Mouse (Mus musculus) neural tube, embryonic 11.5 days (tissue): ENCODE results near the gene Hspbp1. TPM values are rescaled to one million over a fixed set of nuclear protein-coding genes. Genes with fewer than 3 reads are reported as not detected.

Experiments
- ATAC-seq: fragments of 200-750 bp; cut with Nextera tagmentation; 2 replicates; pipeline ENCODE4 v1.8.0; 2017; ENCODE audit warnings: moderate number of reproducible peaks, mild to moderate bottlenecking, moderate TSS enrichment, moderate library complexity; ENCODE audit not compliant: insufficient read depth, low FRiP score, low TSS enrichment
- DNase-seq: peaks from one replicate; pipeline ENCODE4 v3.0.0-alpha.2; 2015; ENCODE audit warnings: low spot score
- H3K27ac ChIP-seq: fragments of 300-500 bp; sonication (generic); 2 replicates; pipeline ENCODE4 v1.5.1; 2014; ENCODE audit warnings: low read depth, mild to moderate bottlenecking, low read length
- H3K27me3 ChIP-seq: fragments of 300-500 bp; sonication (generic); 2 replicates; pipeline ENCODE4 v1.6.1; 2014; ENCODE audit warnings: mild to moderate bottlenecking, low read length, mixed read lengths; ENCODE audit not compliant: control insufficient read depth, insufficient read depth
- H3K36me3 ChIP-seq: fragments of 300-500 bp; sonication (generic); 2 replicates; pipeline ENCODE4 v1.6.1; 2014; ENCODE audit warnings: mild to moderate bottlenecking, low read length, moderate library complexity, mixed read lengths; ENCODE audit not compliant: control insufficient read depth, insufficient read depth
- H3K4me1 ChIP-seq: fragments of 300-500 bp; sonication (generic); 2 replicates; pipeline ENCODE4 v1.6.1; 2014; ENCODE audit warnings: low read length, mixed read lengths; ENCODE audit not compliant: control insufficient read depth, insufficient read depth
- H3K4me2 ChIP-seq: fragments of 300-500 bp; sonication (generic); 2 replicates; pipeline ENCODE4 v1.6.1; 2014; ENCODE audit warnings: low read depth, mild to moderate bottlenecking, moderate library complexity
- H3K4me3 ChIP-seq: fragments of 300-500 bp; sonication (generic); 2 replicates; pipeline ENCODE4 v1.5.1; 2014; ENCODE audit warnings: low read depth, low read length
- H3K9ac ChIP-seq: fragments of 300-500 bp; sonication (generic); 2 replicates; pipeline ENCODE4 v1.6.1; 2014; ENCODE audit warnings: mild to moderate bottlenecking, low read length
- H3K9me3 ChIP-seq: fragments of 300-500 bp; sonication (generic); 2 replicates; pipeline ENCODE4 v1.6.1; 2016; ENCODE audit warnings: low read length; ENCODE audit not compliant: control insufficient read depth
- WGBS: fragments of 180-500 bp; shearing (Covaris S2); extraction: QIAGEN DNeasy Blood & Tissue Kit; methylation state at CpG from one replicate; pipeline ENCODE4 v1.1.7; 2014; 5-methylcytosine and 5-hydroxymethylcytosine counted together
- polyA plus RNA-seq: library from polyadenylated mRNA; unstranded; fragments of >200 nt; fragmentation: Nextera tagmentation; extraction: Ambion mirVana; gene quantifications from 2 replicates; pipeline ENCODE4 v1.2.1, GENCODE M21; 2014

Gene Hspbp1
- polyA plus RNA-seq, 1 experiment from 2014 or later, result 120 TPM

- no peaks in the 10 kb centered on the region for H3K9me3 ChIP-seq
- H3K4me1 ChIP-seq, result no peaks in the 10 kb centered on the region
- H3K27me3 ChIP-seq, result no peaks in the 10 kb centered on the region
- ATAC-seq, result no peak
- H3K36me3 ChIP-seq, result peaks cover 23% of the 10 kb centered on the region
- H3K9ac ChIP-seq, result no peak overlapping the region
- no peak overlapping the region for H3K4me2 ChIP-seq
- H3K4me3 ChIP-seq, result no peak overlapping the region
- WGBS, result 93% methylated on average over 4 of the region's 4 CpGs
- H3K27ac ChIP-seq, result no peak overlapping the region
- DNase-seq, result no peak
Observed at GRCm38 (mm10) chr7:4636179-4636578, 48.7 kb downstream of the Hspbp1 start.

- Histone ChIP-seq H3K4me2 (no peak within 1 kb of the TSS), H3K27me3 (no peaks in the 10 kb centered on the region), H3K4me1 (no peaks in the 10 kb centered on the region), H3K9ac (no peak within 1 kb of the TSS), H3K4me3 (no peak within 1 kb of the TSS), H3K36me3 (peaks cover 28% of the 10 kb centered on the region), H3K9me3 (no peaks in the 10 kb centered on the region), H3K27ac (no peak within 1 kb of the TSS)
- ATAC-seq, result no peak
- 99% methylated on average over 4 of the region's 4 CpGs for WGBS
- no peak for DNase-seq
Observed at GRCm38 (mm10) chr7:4631031-4631430, 53.8 kb downstream of the Hspbp1 start, which contains the start of gene Tmem86b. Gene Tmem86b, minus strand, starts transcription at chr7:4631422.

GRCm38 (mm10) chr7:4630198-4630597 lies 54.7 kb downstream of the Hspbp1 start:
- Histone ChIP-seq H3K36me3 (peaks cover 26% of the 10 kb centered on the region), H3K27me3 (no peaks in the 10 kb centered on the region), H3K4me1 (no peaks in the 10 kb centered on the region), H3K9ac (no peak overlapping the region), H3K4me3 (no peak overlapping the region), H3K4me2 (no peak overlapping the region), H3K27ac (no peak overlapping the region), H3K9me3 (no peaks in the 10 kb centered on the region)
- DNase-seq (no peak), ATAC-seq (no peak)
- 61% methylated on average over 1 of the region's 1 CpGs for WGBS

GRCm38 (mm10) chr7:4629586-4629985 lies 55.3 kb downstream of the Hspbp1 start:
- DNase-seq, result no peak

GRCm38 (mm10) chr7:4625928-4626327 lies 58.9 kb downstream of the Hspbp1 start:
- Histone ChIP-seq H3K4me2 (no peak overlapping the region), H3K9me3 (no peaks in the 10 kb centered on the region), H3K36me3 (peaks cover 13% of the 10 kb centered on the region; the same call in 1 of the 2 replicates), H3K4me3 (no peak overlapping the region), H3K27ac (no peak overlapping the region), H3K9ac (no peak overlapping the region), H3K27me3 (no peaks in the 10 kb centered on the region), H3K4me1 (no peaks in the 10 kb centered on the region)
- ATAC-seq (no peak), DNase-seq (no peak)
- 97% methylated on average over 2 of the region's 2 CpGs for WGBS

More at GRCm38 (mm10) chr7:4629586-4629985, 55.3 kb downstream of the Hspbp1 start:
- Histone ChIP-seq H3K4me2 (no peak overlapping the region), H3K27me3 (no peaks in the 10 kb centered on the region), H3K4me1 (no peaks in the 10 kb centered on the region), H3K9me3 (no peaks in the 10 kb centered on the region), H3K27ac (no peak overlapping the region), H3K4me3 (no peak overlapping the region), H3K36me3 (peaks cover 26% of the 10 kb centered on the region), H3K9ac (no peak overlapping the region)
- no peak for ATAC-seq
- 84% methylated on average over 5 of the region's 5 CpGs for WGBS

GRCm38 (mm10) chr7:4624343-4624742 lies 60.5 kb downstream of the Hspbp1 start:
- no peak for ATAC-seq
- WGBS, result 63% methylated on average over 1 of the region's 1 CpGs
- DNase-seq, result no peak

GRCm38 (mm10) chr7:4623544-4624189 lies 61.2 kb downstream of the Hspbp1 start:
- ATAC-seq, result peak; percentile 67; the same call in 1 of the 2 replicates
- H3K9me3 ChIP-seq, result no peaks in the 10 kb centered on the region
- no peak overlapping the region for H3K9ac ChIP-seq
- peak; percentile 49 for DNase-seq
- H3K4me3 ChIP-seq, result no peak overlapping the region
- H3K27ac ChIP-seq, result no peak overlapping the region
- no peaks in the 10 kb centered on the region for H3K27me3 ChIP-seq
- H3K36me3 ChIP-seq, result peaks cover 1% of the 10 kb centered on the region; the same call in 1 of the 2 replicates
- H3K4me1 ChIP-seq, result no peaks in the 10 kb centered on the region
- WGBS, result 25% methylated on average over 4 of the region's 4 CpGs
- no peak overlapping the region for H3K4me2 ChIP-seq

More at GRCm38 (mm10) chr7:4624343-4624742, 60.5 kb downstream of the Hspbp1 start:
- Histone ChIP-seq H3K27me3 (no peaks in the 10 kb centered on the region), H3K9ac (no peak overlapping the region), H3K4me3 (no peak overlapping the region), H3K9me3 (no peaks in the 10 kb centered on the region), H3K27ac (no peak overlapping the region), H3K4me2 (no peak overlapping the region), H3K4me1 (no peaks in the 10 kb centered on the region), H3K36me3 (peaks cover 5% of the 10 kb centered on the region; the same call in 1 of the 2 replicates)

GRCm38 (mm10) chr7:4619979-4620378 lies 64.9 kb downstream of the Hspbp1 start:
- H3K4me3 ChIP-seq, result no peak overlapping the region
- no peaks in the 10 kb centered on the region for H3K9me3 ChIP-seq
- no peaks in the 10 kb centered on the region for H3K36me3 ChIP-seq
- no peaks in the 10 kb centered on the region for H3K4me1 ChIP-seq
- peak; percentile 50 for DNase-seq
- no peak overlapping the region for H3K27ac ChIP-seq
- no peaks in the 10 kb centered on the region for H3K27me3 ChIP-seq
- WGBS, result 26% methylated on average over 1 of the region's 1 CpGs
- no peak overlapping the region for H3K4me2 ChIP-seq
- H3K9ac ChIP-seq, result no peak overlapping the region
- no peak for ATAC-seq

- H3K4me3 ChIP-seq, result no peak overlapping the region
- DNase-seq (peak; percentile 22), ATAC-seq (no peak)
- no peak overlapping the region for H3K4me2 ChIP-seq
- H3K27ac ChIP-seq, result no peak overlapping the region
- H3K9ac ChIP-seq, result no peak overlapping the region
- no peaks in the 10 kb centered on the region for H3K27me3 ChIP-seq
- no peaks in the 10 kb centered on the region for H3K36me3 ChIP-seq
- no peaks in the 10 kb centered on the region for H3K9me3 ChIP-seq
- no peaks in the 10 kb centered on the region for H3K4me1 ChIP-seq
- 80% methylated on average over 14 of the region's 14 CpGs for WGBS
Observed at GRCm38 (mm10) chr7:4613740-4614403, 71.0 kb downstream of the Hspbp1 start.
